In genomic region chr2:25421896-25422295, GRCm38 (mm10) we compare ENCODE assay signal across 9 mouse cellular contexts. TPM values are rescaled to one million over a fixed set of nuclear protein-coding genes. Genes with fewer than 3 reads are reported as not detected.
DNase-seq lines count a peak whose midpoint lies in the region; ATAC-seq lines count a peak whose summit lies in the region.
"Had no signal": no experiment of that assay in that cellular context is flagged by ENCODE, and none has a peak within 500 bp of the region (broad histone marks: within the 10 kb centered on the region; RNA-seq: fewer than 3 reads in every experiment).

No protein-coding gene starts in this region.

- no peaks in the 10 kb centered on the region for H3K4me1 ChIP-seq in forebrain, embryonic 11.5 days (replicated peaks; ENCODE audit: control insufficient read depth, insufficient read depth, low read length)
- H3K4me1 ChIP-seq: limb, embryonic 15.5 days had no signal

- no peak overlapping the region for H3K27ac ChIP-seq in forebrain, embryonic 11.5 days (ENCODE audit: low read depth, low read length)
- H3K27ac ChIP-seq: limb, embryonic 15.5 days had no signal

- no peak overlapping the region for H3K4me3 ChIP-seq in forebrain, embryonic 11.5 days (ENCODE audit: low read depth, low read length)
- H3K4me3 ChIP-seq: limb, embryonic 15.5 days had no signal

- WGBS in forebrain, embryonic 11.5 days = 21% methylated on average over 3 of the region's 3 CpGs

- no peaks in the 10 kb centered on the region for H3K27me3 ChIP-seq in forebrain, embryonic 11.5 days (ENCODE audit: control insufficient read depth, insufficient read depth, low read length)

- H3K36me3 ChIP-seq in forebrain, embryonic 11.5 days (ENCODE audit: control insufficient read depth, insufficient read depth, low read length) = no peaks in the 10 kb centered on the region
- H3K36me3 ChIP-seq: limb, embryonic 15.5 days had no signal

- H3K4me2 ChIP-seq in forebrain, embryonic 11.5 days (ENCODE audit: low read depth, low read length, severe bottlenecking) = no peak overlapping the region
- H3K4me2 ChIP-seq: limb, embryonic 15.5 days had no signal

- DNase-seq in heart, adult 18-20 months = peak; percentile 39 to 65
- DNase-seq in heart, adult 9 months (ENCODE audit: low spot score in 2 of 2) = no peak
- peak; percentile 93 for DNase-seq in 416B (ENCODE audit: low read depth)
- peak; percentile 56 for DNase-seq in adrenal gland, postnatal 10 days
- DNase-seq in forebrain, embryonic 11.5 days (ENCODE audit: low spot score) = peak; percentile 85
- peak; percentile 35 to 75 for DNase-seq in kidney, postnatal 36 days
- peak; percentile 81 for DNase-seq in naive thymus-derived CD4-positive, alpha-beta T cell, adult 2 months (ENCODE audit: low read depth)
- no peak for DNase-seq in urinary bladder, adult 18-20 months (ENCODE audit: low spot score in 2 of 2)

- H3K9me3 ChIP-seq in forebrain, embryonic 11.5 days (ENCODE audit: control insufficient read depth, low read length) = no peaks in the 10 kb centered on the region
- H3K9me3 ChIP-seq: limb, embryonic 15.5 days had no signal

- H3K9ac ChIP-seq in forebrain, embryonic 11.5 days (ENCODE audit: low read length) = no peak overlapping the region
- H3K9ac ChIP-seq: limb, embryonic 15.5 days had no signal

- ATAC-seq in forebrain, embryonic 11.5 days (replicated peaks; ENCODE audit: low FRiP score) = peak; percentile 45

RNA-seq across cellular contexts. Expression of gene Fut7, which starts 1.2 kb away (rescaled TPM):
- total RNA-seq in heart, adult 18-20 months (2021) = 1 to 10 TPM in 1 of 2 experiments, not detected in 1; 1.1 TPM
- 1 to 10 TPM in 1 of 2 experiments, under 1 TPM in 1; 0.67 to 1.1 TPM for total RNA-seq in adrenal gland, postnatal 10 days (2021)
- polyA plus RNA-seq in forebrain, embryonic 11.5 days (2014; fragmentation: Nextera tagmentation; extraction: Ambion mirVana) = not detected in 2 replicates

RNA-seq across cellular contexts. Expression of gene Abca2, which starts 6.6 kb away (rescaled TPM):
- 10 to 100 TPM; 41.4 to 43.2 TPM for total RNA-seq in heart, adult 18-20 months (2021)
- 10 to 100 TPM; 21.1 to 27.4 TPM for total RNA-seq in adrenal gland, postnatal 10 days (2021)
- 9.9 and 10.2 TPM in 2 replicates for polyA plus RNA-seq in forebrain, embryonic 11.5 days (2014; fragmentation: Nextera tagmentation; extraction: Ambion mirVana)

RNA-seq across cellular contexts. Expression of gene Npdc1, which starts 22.7 kb away (rescaled TPM):
- 10 to 100 TPM; 25.7 to 27.9 TPM for total RNA-seq in heart, adult 18-20 months (2021)
- 10 to 100 TPM; 67.8 to 83.9 TPM for total RNA-seq in adrenal gland, postnatal 10 days (2021)
- 120 and 128 TPM in 2 replicates for polyA plus RNA-seq in forebrain, embryonic 11.5 days (2014; fragmentation: Nextera tagmentation; extraction: Ambion mirVana)

RNA-seq across cellular contexts. Expression of gene Entpd2, which starts 26.2 kb away (rescaled TPM):
- 10 to 100 TPM; 13.7 to 14.5 TPM for total RNA-seq in heart, adult 18-20 months (2021)
- total RNA-seq in adrenal gland, postnatal 10 days (2021) = 10 to 100 TPM; 11.7 to 15.1 TPM
- 0.23 TPM in 1 of 2 replicates, not detected in the other for polyA plus RNA-seq in forebrain, embryonic 11.5 days (2014; fragmentation: Nextera tagmentation; extraction: Ambion mirVana)

RNA-seq across cellular contexts. Expression of gene Clic3, which starts 34.7 kb away (rescaled TPM):
- 1 to 10 TPM in 1 of 2 experiments, under 1 TPM in 1; 0.82 to 1.7 TPM for total RNA-seq in heart, adult 18-20 months (2021)
- total RNA-seq in adrenal gland, postnatal 10 days (2021) = under 1 TPM; 0.90 to 0.91 TPM
- 0.61 and 0.77 TPM in 2 replicates for polyA plus RNA-seq in forebrain, embryonic 11.5 days (2014; fragmentation: Nextera tagmentation; extraction: Ambion mirVana)

Comparison
In these comparisons a context has a peak if more than half of its experiments do, and no peak if none do; other contexts are left out.
1. DNase-seq: peak in heart, adult 18-20 months (2 of 2), 416B (single experiment), adrenal gland, postnatal 10 days (single experiment), forebrain, embryonic 11.5 days (single experiment), kidney, postnatal 36 days (2 of 2) and naive thymus-derived CD4-positive, alpha-beta T cell, adult 2 months (single experiment); none in heart, adult 9 months (0 of 2) and urinary bladder, adult 18-20 months (0 of 2).